Mouse (Mus musculus): ENCODE measurements around the gene Pole2. TPM values are rescaled to one million over a fixed set of nuclear protein-coding genes. Genes with fewer than 3 reads are reported as not detected.

Pole2 gene
- polyA plus RNA-seq, 1 experiment, result 1.1 TPM

- Histone ChIP-seq H3K27ac (ENCODE audit: insufficient read depth, low read length) (no peak overlapping the region), H3K4me1 (ENCODE audit: control insufficient read depth, insufficient read depth, low read length) (no peaks in the 10 kb centered on the region), H3K4me3 (ENCODE audit: insufficient read depth, low read length) (no peak overlapping the region)
- no peak for TF ChIP-seq CTCF (IDR thresholded peaks at IDR 0.05; ENCODE audit: extremely low read depth, insufficient read depth, low read length)
- no peak for TF ChIP-seq POLR2A (IDR thresholded peaks at IDR 0.05; ENCODE audit: extremely low read depth, insufficient read depth, low read length)
Measured at GRCm38 (mm10) chr12:69214393-69214792, 13.6 kb downstream of the Pole2 start.

- Histone ChIP-seq H3K4me1 (ENCODE audit: control insufficient read depth, insufficient read depth, low read length) (no peaks in the 10 kb centered on the region), H3K27ac (ENCODE audit: insufficient read depth, low read length) (no peak overlapping the region), H3K4me3 (ENCODE audit: insufficient read depth, low read length) (no peak overlapping the region)
- TF ChIP-seq CTCF (IDR thresholded peaks at IDR 0.05; ENCODE audit: extremely low read depth, insufficient read depth, low read length), result no peak
- no peak for TF ChIP-seq POLR2A (IDR thresholded peaks at IDR 0.05; ENCODE audit: extremely low read depth, insufficient read depth, low read length)
Measured at GRCm38 (mm10) chr12:69213186-69213777, 14.7 kb downstream of the Pole2 start.

- TF ChIP-seq POLR2A (IDR thresholded peaks at IDR 0.05; ENCODE audit: extremely low read depth, insufficient read depth, low read length) (no peak), CTCF (IDR thresholded peaks at IDR 0.05; ENCODE audit: extremely low read depth, insufficient read depth, low read length) (peak; percentile 32; the same call in 1 of the 2 replicates)
- no peak overlapping the region for H3K4me3 ChIP-seq (ENCODE audit: insufficient read depth, low read length)
- H3K4me1 ChIP-seq (ENCODE audit: control insufficient read depth, insufficient read depth, low read length), result no peaks in the 10 kb centered on the region
- no peak overlapping the region for H3K27ac ChIP-seq (ENCODE audit: insufficient read depth, low read length)
Measured at GRCm38 (mm10) chr12:69211057-69211456, 16.9 kb downstream of the Pole2 start.

DNA sequence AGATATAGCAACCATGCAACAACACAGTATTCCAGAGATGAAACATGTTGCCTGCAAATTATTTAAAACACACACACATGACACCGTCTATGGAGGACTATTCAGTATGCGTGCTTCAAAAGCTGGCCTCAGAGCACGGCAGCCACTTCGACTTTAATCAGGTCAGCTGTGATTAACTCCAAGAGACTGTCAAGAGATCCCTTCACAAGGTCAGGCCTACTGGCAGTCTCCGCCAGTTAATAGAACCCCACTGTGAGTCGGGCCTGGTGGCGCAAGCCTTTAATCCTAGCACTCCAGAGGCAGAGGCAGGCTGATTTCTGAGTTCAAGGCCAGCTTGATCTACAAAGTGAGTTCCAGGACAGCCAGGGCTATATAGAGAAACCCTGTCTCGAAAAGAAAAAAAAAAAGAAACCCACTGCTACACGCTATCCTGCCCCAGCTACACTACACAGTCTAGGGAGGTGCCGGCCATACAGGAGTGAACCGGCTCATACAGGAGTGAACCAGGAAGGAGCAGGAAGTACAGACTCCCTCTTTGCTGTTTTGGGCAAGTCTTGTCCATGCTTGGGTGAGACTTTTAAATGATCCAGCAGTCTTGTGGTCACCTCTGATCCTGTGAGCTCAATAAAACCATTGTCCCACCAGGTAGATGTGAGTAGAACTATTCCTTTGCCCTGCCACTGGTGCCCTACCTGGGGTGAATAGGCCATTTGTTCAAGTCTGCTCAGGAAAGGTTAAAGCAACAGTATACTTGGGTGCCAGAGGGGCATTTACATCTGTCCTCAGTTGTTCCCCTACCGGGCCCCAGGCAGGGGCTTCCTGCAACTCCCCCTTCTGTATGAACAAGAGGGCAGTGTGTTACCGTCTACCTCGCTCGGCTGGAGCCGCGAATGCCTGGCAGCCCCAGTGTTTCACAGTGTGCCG is 17.7 kb downstream of the Pole2 start:
- no peak overlapping the region for H3K4me3 ChIP-seq (ENCODE audit: insufficient read depth, low read length)
- H3K27ac ChIP-seq (ENCODE audit: insufficient read depth, low read length), result no peak overlapping the region
- no peaks in the 10 kb centered on the region for H3K4me1 ChIP-seq (ENCODE audit: control insufficient read depth, insufficient read depth, low read length)
- TF ChIP-seq CTCF (IDR thresholded peaks at IDR 0.05; ENCODE audit: extremely low read depth, insufficient read depth, low read length) (no peak), POLR2A (IDR thresholded peaks at IDR 0.05; ENCODE audit: extremely low read depth, insufficient read depth, low read length) (no peak)

GRCm38 (mm10) chr12:69208520-69208919 is 19.5 kb downstream of the Pole2 start:
- Histone ChIP-seq H3K4me3 (ENCODE audit: insufficient read depth, low read length) (no peak overlapping the region), H3K27ac (ENCODE audit: insufficient read depth, low read length) (no peak overlapping the region), H3K4me1 (ENCODE audit: control insufficient read depth, insufficient read depth, low read length) (no peaks in the 10 kb centered on the region)
- TF ChIP-seq CTCF (IDR thresholded peaks at IDR 0.05; ENCODE audit: extremely low read depth, insufficient read depth, low read length) (no peak), POLR2A (IDR thresholded peaks at IDR 0.05; ENCODE audit: extremely low read depth, insufficient read depth, low read length) (no peak)

DNA sequence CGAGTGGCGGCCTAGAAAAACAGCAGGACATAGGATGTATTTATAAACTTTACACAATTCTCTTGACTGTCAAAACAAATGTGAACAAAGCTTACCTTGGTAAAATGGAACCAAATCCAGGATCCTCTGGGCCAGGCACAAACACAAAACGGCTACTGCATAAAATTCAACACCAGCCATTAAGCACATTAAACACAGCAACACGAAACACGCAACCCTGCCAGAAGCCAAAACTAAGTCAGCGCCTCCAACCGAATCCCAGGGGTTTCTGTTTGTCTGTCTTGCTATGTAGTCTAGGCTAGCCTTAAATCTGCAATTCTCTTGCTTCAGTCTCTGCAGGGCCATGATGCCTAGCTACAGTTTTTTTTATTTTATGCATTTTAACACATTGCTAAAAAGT is 20.1 kb downstream of the Pole2 start:
- no peak overlapping the region for H3K4me3 ChIP-seq (ENCODE audit: insufficient read depth, low read length)
- no peak overlapping the region for H3K27ac ChIP-seq (ENCODE audit: insufficient read depth, low read length)
- TF ChIP-seq POLR2A (IDR thresholded peaks at IDR 0.05; ENCODE audit: extremely low read depth, insufficient read depth, low read length) (no peak), CTCF (IDR thresholded peaks at IDR 0.05; ENCODE audit: extremely low read depth, insufficient read depth, low read length) (no peak)

GRCm38 (mm10) chr12:69207396-69207795 is 20.6 kb downstream of the Pole2 start:
- no peak overlapping the region for H3K4me3 ChIP-seq (ENCODE audit: insufficient read depth, low read length)
- no peaks in the 10 kb centered on the region for H3K4me1 ChIP-seq (ENCODE audit: control insufficient read depth, insufficient read depth, low read length)
- H3K27ac ChIP-seq (ENCODE audit: insufficient read depth, low read length), result no peak overlapping the region
- no peak for TF ChIP-seq CTCF (IDR thresholded peaks at IDR 0.05; ENCODE audit: extremely low read depth, insufficient read depth, low read length)
- TF ChIP-seq POLR2A (IDR thresholded peaks at IDR 0.05; ENCODE audit: extremely low read depth, insufficient read depth, low read length), result no peak

More for the DNA sequence above, 20.1 kb downstream of the Pole2 start:
- no peaks in the 10 kb centered on the region for H3K4me1 ChIP-seq (ENCODE audit: control insufficient read depth, insufficient read depth, low read length)

- TF ChIP-seq POLR2A (IDR thresholded peaks at IDR 0.05; ENCODE audit: extremely low read depth, insufficient read depth, low read length) (no peak), CTCF (IDR thresholded peaks at IDR 0.05; ENCODE audit: extremely low read depth, insufficient read depth, low read length) (no peak)
- Histone ChIP-seq H3K4me1 (ENCODE audit: control insufficient read depth, insufficient read depth, low read length) (no peaks in the 10 kb centered on the region), H3K4me3 (ENCODE audit: insufficient read depth, low read length) (no peak within 1 kb of the TSS), H3K27ac (ENCODE audit: insufficient read depth, low read length) (no peak within 1 kb of the TSS)
Measured at GRCm38 (mm10) chr12:69204052-69204833, 23.8 kb downstream of the Pole2 start, which contains the start of gene Gm49384. Gene Gm49384 (minus strand): TSS chr12:69204267.

DNA sequence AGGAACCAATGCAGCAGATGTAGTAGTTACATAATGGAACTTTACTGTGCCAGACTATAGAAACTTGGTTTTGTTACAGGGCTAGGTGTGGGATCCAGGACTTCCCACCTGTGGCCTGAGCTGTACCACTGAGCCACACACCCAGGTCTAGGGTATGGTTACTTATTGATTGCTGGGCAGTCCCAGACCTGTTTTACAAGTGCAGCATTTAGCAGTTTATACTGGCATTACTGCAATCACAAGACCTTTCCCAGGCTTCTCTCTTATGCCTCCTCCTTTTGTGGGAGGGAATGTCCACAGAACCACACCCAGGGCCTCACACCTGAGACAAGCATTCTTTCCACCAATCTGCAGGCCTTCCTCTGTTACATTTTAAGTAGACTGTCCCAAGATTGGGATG is 29.0 kb downstream of the Pole2 start:
- H3K27ac ChIP-seq (ENCODE audit: insufficient read depth, low read length), result no peak overlapping the region
- TF ChIP-seq CTCF (IDR thresholded peaks at IDR 0.05; ENCODE audit: extremely low read depth, insufficient read depth, low read length) (no peak), POLR2A (IDR thresholded peaks at IDR 0.05; ENCODE audit: extremely low read depth, insufficient read depth, low read length) (no peak)

More for the DNA sequence above, 29.0 kb downstream of the Pole2 start:
- no peaks in the 10 kb centered on the region; the same call in 1 of the 2 replicates for H3K4me1 ChIP-seq (ENCODE audit: control insufficient read depth, insufficient read depth, low read length)
- no peak overlapping the region; the same call in 1 of the 2 replicates for H3K4me3 ChIP-seq (ENCODE audit: insufficient read depth, low read length)

Data from cortical plate, adult 2 months (tissue).